Mouse (Mus musculus): ENCODE measurements around the gene Dclk1.

- TF ChIP-seq CTCF (IDR thresholded peaks at IDR 0.05) = no peak
- TF ChIP-seq POLR2A (IDR thresholded peaks at IDR 0.05; ENCODE audit: insufficient read depth, low read depth, low read length) = no peak
Observed at GRCm38 (mm10) chr3:55571034-55571433, 328.9 kb downstream of the Dclk1 start.

Data from heart, adult 2 months (tissue).